Mouse (Mus musculus): ENCODE measurements around the gene Wnt5a.

Wnt5a gene

DNA sequence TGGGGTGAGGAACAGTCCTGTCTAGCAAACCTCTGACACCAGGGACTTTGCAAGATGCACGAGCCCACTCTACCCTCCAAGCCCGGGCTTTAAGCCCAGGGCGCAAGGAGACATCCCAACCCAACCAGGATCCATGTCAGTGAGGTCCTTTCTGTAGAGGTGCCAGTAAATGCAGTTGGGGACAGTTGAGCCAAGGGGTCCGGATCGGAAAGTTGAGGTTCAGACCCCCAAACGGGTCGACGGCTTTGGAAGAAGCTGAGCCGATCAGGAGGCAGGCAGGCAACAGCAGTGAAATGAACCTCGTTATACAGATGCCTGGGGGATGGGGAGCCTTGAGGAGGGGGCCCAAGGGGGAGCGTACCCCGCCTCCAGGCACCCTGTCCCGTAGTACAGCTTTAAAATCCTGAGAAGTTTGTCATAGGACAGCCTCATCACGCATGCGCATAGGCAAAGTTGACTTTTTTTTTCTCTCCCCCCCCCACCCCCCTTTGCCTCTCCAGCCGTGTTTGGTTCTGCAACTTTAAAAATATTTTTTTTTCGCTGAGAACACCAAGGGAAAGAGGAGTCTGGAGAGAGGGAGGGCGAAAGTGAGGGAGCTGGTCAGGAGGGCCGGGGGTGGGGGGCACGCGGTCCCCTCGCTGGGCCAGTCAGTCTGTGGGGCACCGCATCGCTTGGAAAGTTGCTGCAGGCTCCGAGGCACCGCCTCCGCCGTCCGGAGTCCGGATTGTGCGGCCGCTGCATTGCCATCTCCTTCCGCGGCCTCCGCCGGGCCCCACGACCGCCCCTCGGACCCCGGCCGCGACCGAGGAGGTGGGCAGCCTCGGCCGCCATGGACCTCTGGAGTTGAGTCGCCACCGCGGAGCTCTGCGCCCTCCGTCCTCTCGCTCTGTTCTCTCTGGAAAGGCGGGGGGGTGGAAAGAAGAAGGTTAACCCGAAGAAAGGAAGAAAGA is at the start of gene Wnt5a:
Wnt5a (plus strand) TSS at position 650 of the 950 bp plus-strand sequence.
- DNase-seq (ENCODE audit: low spot score), result no peak

DNA sequence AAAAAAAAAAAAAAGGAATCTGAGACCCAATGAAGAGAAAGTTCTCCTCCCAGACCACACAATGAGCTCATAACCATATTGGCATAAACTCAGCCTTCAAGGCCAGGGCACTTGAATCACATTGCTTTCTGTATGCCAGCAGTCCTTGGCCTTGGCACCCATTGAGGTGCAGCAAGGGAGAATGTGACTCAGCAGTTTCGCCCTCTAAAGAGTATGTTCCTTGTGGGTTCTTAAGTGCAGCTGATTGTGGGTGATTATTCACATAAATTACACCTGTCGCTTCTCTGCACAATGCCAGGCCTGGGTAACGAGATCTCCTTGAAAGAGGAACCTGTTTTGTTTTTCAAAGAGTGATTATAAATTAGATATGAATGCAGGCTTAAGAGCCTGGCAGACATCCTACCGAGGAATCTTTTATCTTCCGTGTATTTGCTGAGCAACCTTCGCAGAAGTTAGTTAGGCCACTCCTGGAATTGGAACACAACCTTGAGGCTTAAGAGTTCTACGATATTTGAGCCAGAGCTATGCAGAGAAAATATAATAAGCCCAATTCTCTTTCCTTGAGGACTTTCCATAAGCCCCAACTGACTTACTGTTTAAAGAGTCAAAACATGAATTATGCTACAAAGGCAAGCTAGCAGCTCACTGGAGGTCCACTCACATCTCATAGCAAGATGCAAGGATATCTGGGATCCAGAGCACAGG is 48.0 kb upstream of the Wnt5a start:
- DNase-seq (ENCODE audit: low spot score), result peak; percentile 56

DNA sequence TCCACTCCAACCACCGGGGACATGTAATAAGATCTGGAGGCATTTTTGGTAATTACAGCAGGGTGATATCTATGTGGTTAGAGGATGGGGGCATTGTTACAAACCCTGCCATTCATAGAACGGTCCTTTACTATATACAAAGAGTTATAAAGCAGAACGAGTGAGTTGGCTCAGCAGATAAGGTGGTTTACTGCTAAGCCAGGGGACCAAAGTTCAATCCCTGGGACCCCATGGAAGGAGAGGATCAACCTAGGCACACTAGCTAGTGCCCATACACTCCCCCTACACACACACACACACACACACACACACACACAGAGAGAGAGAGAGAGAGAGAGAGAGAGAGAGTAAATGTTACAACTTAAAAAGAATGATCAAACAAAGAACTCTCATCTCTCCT is 47.1 kb upstream of the Wnt5a start:
- no peak for DNase-seq (ENCODE audit: low spot score)

DNA sequence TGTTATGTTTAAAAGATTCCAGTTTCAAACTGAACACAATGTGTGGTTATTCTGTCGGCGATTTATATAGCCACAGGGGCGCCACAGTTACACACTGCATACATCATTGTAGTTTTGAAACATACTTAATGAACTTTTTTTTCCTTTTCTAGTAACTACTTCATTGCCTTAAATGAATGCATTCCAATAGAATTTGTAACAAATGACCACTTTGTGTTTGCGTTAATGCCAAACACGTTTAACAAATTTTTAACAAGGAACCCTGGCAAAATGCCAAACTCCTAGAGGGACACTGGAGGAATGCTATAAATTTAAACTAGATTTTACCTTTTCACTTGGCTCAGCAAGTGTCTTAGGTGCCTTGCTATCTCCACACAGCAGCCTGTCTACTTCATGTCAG is 36.6 kb upstream of the Wnt5a start:
- no peak for DNase-seq (ENCODE audit: low spot score)

DNA sequence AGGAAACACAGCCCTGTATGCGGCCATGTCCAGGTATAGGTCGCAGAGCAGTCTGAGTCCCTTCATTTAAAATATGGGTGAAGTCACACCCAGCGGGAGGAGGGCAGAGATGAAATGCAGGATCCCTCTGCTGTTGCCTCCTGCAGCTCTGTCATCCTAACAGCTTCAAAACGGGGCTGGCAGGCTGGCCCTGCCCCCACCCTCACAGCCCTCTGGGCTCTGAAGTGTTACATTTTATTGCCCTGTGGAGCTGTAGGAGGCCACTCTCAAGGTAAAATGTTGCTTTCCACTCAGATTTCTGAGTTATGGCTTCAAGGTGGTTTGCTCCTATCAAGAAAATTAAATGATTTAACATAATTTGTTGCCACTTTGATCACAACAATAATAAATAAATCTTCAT is 34.9 kb upstream of the Wnt5a start:
- no peak for DNase-seq (ENCODE audit: low spot score)

DNA sequence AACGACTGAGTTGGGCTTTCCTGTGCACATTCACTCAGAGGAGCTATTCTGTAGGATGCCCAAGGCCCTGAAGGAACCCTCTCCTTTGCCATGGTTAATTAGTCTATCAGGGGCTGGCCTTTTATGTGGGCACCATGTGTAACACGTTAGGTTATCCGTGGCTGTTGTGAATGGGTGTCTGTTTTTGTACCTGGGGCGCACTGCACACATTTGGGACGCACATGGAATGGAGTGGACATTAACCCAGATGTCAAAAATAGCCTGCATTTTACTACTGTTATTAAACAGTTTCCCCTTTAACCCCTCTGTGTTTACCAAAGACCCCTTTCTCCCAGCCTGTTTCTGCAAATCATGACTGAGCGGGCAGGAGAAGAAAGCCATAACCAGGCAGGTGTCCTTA is 34.3 kb upstream of the Wnt5a start:
- no peak for DNase-seq (ENCODE audit: low spot score)

DNA sequence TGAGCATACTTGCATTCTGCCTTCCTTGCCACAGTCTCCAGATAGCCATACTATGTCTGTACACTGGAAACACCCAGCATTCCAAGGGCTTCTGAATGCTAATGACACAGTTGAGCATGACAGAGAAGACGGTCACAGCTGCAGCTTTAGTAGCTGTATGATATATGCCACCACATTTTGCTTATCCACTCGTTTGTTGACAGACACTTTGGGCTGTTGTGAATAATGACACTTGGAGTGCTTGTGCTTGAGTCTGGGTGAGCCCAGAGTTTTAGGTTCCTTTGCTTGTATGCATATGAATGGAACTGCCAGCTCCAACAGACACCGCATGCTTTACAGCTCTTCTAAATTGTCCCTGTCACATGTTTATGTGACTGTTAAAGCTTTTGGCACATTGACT is 29.5 kb upstream of the Wnt5a start:
- no peak for DNase-seq (ENCODE audit: low spot score)

DNA sequence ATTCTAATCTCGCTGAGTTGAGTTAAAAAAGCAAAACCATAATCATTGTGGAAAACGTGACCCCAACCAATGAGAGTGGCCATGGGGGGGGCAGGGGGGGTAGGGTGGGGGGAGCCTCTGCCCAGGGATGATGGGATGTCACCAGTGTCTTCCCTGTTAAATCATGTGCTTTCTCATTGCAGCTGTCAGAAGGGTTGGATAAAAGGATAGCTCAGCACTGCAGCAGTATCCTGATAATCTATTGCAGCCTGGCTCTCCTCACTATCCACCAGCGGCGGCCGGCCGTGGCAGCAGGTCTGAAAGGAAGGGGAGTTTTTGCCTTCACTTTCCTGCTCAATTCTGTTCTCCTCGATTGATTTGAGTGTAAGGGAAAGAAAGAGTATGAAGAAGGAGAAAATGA is 29.1 kb upstream of the Wnt5a start:
- DNase-seq (ENCODE audit: low spot score), result no peak

DNA sequence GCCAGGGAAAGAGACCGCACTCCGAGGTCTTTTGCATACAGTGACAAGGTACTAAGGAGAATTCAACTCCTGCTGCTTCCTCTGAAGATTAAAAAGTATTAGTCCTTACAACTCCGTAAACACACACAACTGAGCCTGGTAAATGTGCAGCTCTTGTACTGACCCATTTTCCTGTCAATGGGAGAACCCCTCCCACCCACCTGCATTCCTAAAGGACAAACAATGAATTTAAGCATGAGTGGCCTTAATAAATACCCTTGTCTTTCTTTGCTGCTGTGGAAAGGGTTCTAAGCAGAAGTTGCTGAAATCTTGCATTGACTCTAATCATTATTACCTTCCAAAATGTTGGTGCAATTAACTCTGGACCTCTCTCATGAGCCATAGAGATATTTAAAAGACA is 27.8 kb upstream of the Wnt5a start:
- no peak for DNase-seq (ENCODE audit: low spot score)

DNA sequence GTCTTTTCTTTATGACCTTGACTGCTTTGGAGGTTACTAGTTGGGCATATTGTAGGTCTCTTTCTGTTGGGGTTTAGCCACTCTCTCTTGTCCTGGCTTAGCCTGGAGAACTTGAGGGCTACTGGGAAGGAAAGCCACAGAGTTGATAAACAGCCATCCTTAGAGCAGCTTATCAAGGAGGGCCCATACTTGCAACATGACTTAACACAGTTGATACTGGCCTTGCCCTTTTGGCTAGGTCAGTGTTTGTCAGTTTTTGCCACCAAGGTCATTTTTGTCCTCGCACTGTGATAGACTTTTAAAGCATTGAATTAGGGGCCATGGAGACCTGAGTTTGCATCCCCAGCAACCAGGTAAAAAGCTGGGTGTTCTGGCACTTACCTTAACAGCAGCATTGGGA is 23.7 kb upstream of the Wnt5a start:
- DNase-seq (ENCODE audit: low spot score), result no peak

DNA sequence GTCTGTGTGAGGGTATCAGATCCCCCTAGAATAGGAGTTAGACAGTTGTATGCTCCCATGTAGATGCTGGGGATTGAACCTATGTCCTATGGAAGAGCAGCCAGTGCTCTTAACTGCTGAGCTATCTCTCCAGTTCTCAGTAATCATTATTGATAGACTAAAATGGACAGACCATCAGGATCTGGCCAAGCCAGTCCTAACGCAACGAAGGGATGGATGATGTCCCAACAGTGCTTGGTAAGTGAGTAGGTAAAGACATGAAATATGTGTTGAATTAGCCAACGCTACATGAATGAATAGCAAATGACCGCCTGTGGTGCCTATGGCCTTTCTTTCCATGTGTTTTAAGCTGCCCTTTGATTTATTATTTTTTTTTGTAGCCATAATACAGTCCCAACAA is 10.7 kb upstream of the Wnt5a start:
- DNase-seq (ENCODE audit: low spot score), result no peak

DNA sequence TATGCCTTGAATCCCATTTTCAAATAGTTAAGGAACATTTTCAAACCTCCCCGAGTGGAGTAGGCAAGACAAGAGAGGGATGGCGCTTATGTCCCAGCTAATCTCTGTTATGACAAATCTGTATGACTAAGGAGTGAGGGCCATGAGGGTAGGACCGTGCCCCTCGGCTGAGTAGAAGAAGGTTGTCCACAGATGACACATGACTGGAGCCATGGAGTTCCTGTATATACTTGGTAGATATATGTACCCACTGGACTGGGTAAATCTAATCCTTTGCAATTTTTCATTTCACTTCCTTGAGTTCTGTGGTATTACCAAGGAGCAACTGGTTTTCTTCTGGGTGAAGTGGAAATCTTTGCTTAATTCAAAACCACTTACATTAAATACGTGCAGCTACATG is 10.3 kb upstream of the Wnt5a start:
- no peak for DNase-seq (ENCODE audit: low spot score)

DNA sequence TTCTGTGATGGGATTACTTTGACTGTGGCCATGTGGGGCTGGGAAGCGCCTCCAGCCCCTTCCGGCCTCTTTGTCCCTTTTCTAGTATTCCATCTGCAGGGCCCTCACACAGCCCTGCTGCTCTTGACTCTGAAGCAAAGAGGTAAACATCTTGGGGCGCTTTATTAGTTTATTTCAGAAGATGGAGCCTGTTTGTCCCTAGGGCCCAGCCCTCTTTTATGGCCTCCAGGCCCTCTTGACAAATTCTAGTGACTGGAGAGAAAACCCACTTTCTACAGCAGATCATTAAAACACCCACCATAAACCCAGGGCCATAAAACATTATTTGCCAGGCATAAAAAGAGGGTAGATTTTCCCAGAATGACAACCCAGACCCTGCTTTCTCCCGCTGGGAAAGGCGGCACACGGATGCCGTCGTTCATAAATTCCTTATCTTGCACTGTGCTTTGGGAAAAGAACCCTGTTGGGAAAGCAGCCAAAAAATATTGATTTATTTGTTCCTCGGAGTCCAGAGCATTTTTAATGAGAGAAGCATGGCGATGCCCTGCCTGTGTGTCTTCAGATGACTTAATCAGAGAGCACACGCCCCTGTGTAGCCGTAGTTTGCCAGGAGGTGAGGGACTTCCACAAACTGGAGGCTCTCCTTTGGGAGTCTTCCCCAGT is 3.2 kb upstream of the Wnt5a start:
- DNase-seq (ENCODE audit: low spot score), result no peak

DNA sequence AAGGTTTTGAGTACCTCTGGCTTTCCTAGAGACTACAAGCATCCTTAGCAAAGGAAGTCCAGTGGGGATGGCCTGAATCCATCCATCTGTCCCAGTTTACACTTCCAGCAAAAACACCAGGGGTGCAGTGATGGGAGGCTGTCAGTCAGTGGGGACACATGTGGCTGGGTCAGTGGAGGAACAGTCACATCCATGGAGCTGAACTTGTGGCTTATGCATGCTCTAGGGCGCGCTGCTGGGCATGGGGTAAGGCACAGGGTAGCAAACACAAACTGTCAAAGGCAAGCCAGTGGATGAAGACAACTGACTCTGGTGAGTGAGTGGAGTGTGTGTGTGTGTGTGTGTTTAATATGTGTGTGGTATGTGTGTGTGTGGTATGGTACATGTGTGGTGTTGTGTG is 1.3 kb upstream of the Wnt5a start:
- no peak for DNase-seq (ENCODE audit: low spot score)

DNA sequence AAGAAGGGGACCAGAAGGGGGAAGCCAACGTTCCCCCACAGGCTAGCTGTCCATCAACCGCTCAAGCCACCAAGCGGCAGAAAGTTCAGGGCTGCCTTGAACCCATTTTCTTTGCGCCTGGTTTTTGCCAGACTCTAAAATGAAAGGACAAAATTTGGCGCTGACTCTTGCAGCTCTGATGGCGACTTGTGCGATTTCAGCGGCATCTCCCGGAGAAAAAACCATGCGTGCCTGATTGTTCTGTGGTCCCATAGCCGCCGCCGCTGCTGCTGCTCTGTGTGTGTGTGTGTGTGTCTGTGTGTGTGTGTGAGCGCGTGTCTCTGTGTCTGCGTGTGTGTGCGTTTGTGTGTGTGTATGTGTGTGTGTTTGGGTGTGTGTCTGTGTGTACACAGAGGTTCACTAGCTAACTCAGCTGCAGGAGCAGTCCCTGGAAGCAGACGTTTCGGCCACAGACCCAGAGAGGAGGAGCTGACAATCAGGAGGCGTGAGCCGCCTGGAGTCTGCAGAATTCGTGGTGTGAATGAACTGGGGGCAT is 568 bp downstream of the Wnt5a start:
- no peak for DNase-seq (ENCODE audit: low spot score)

DNA sequence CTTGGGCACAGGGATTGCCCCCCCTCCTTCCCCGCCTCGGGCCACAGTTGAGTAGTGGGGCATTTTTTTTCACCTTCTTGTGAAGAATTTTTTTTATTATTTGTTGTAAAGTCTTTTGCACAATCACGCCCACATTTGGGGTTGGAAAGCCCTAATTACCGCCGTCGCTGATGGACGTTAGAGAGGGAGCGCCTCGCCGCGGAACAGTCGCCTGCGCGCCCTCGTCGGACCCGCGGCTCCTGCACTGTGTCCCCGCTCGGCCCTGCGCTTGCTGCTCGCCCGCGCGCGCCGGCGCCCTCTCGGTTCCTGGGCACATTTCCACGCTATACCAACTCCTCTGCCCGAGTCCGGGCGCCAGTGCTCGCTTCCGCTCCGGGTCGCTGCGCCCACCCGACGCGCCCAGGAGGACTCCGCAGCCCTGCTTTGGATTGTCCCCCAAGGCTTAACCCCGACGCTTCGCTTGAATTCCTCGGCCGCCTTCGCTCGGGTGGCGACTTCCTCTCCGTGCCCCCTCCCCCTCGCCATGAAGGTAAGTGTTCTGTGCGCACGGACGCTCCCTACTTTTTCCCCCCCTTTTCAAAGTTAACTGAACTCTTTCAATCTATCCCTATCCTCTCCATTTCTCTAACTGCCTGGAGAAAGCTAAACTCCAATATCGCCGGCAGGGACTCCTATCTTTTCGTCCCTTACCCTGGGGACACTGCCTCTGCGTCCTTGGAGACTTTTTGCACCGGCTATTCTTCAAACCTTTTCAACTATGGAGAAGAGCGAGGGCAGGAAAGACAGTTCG is 1.2 kb downstream of the Wnt5a start:
- DNase-seq (ENCODE audit: low spot score), result no peak

DNA sequence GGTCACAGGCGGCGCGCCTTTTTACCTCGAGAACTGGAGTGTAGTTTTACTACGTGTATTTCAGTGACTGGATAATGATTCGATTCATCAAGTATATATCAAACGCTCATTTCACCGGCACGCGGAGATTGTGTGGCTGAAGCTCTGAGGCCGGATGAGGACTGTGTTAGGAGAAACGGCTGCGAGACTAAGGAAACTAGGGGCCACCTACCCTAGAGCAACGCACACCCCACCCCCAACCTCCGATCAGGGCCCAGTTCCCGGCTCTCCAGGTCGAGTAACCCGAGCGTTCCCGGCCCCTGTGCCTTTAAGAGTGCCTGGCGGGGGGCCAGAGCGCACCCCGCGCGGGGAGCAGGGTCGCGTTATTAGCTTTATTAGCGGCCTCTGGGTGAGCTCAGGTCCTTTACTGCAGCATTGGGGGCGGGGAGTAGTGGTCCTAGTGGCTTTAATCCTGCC is 1.9 kb downstream of the Wnt5a start:
- peak; percentile 16 for DNase-seq (ENCODE audit: low spot score)

DNA sequence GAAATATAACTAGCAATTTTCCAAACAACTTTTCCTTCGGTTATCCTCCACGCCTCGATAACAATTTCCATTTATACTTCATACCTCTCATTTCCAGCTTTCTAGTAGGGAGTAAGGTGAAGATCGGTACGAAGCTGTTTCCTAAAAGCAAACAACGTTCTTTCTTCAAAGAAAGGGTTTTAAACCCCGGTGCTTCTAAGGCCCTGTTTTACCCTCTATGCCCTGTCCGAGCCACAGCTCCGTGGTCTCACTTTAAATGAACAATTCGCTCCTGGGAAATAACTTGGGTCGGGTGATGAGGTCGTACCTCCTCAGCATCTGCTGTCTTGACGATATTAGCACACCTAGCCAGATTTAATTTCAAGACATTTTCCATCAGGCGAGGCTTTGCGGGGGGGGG is 2.5 kb downstream of the Wnt5a start:
- DNase-seq (ENCODE audit: low spot score), result no peak

DNA sequence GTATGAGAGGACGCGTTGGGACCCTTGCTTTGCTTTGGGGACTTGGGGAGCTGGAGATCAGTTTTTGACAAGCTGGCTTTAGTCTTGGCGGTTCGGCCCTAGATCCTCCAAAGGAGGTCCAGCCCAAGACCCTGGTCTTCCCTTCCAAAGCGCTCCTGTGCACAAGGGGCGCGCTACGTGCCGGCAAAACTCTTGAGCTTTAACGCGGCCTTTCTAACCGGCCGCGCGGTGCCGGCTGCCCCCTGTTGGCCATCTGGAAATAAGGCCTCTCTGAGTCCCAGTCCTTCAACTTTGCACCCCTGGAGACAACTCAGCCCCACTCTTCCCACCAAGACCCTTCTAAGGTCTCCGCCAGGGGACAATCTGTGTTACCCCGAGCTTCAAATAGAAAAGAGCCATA is 2.9 kb downstream of the Wnt5a start:
- DNase-seq (ENCODE audit: low spot score), result peak; percentile 57

DNA sequence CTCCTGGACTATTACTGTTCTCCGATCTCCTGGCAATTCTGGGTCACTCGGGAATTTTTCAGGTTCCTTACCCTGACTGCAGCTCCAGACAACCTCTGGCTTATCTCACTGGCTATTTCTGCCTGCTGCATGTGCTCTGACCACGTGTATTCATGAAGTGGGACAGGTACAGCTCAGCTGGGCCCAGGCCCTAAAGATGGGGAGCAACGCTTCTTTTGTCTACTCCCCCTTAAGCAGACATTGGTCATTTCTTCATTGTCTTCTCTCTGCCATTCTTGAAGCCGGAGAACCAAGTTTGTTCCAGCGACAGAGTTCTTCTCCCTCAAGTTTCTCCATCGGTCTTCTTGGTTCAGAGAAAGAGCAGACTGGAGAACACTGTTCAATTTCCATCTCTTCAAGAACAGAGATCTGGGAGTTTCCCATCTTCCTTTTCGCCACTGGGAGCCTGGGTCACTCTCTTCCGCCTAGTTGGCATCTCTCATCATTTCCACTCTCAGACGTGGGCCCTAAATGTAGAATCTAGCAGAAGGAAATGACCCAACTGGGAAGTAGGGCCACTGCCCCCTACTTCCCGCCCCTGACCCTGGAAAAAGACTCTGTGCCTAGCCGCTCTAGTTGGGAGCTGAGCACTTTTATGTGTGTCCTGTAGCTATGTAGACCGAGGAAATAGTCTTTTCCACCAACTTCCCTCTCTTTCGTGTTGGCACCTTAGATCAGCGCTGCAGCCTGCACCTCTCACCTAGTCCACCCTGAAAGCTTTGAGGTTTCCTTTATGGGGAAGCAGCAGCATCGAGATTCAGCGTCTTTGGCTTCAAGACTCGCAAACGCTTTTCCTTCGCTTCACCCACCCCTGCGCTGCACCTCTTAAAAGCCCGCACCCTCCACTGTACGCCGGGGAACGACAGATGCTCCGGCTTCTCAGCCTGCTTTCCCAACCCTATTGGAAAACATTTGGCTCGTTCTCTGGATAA is 4.0 kb downstream of the Wnt5a start:
- no peak for DNase-seq (ENCODE audit: low spot score)
